Mouse (Mus musculus) mesoderm, embryonic 11.5 days (tissue): Measurements from ENCODE around the gene 1110017D15Rik.

ENCODE experiments used
- DNase-seq: peaks from one replicate; pipeline ENCODE4 v3.0.0-alpha.2; 2012; ENCODE audit warnings: low read depth, low spot score

1110017D15Rik gene

GRCm38 (mm10) chr4:41517233-41517632 lies at the start of gene 1110017D15Rik:
1110017D15Rik (minus strand) TSS chr4:41517333.
- DNase-seq, result no peak

GRCm38 (mm10) chr4:41566123-41566522 lies 49.0 kb upstream of the 1110017D15Rik start:
- no peak for DNase-seq

GRCm38 (mm10) chr4:41563297-41563696 lies 46.2 kb upstream of the 1110017D15Rik start:
- no peak for DNase-seq

GRCm38 (mm10) chr4:41557092-41557491 lies 40.0 kb upstream of the 1110017D15Rik start:
- DNase-seq, result no peak

GRCm38 (mm10) chr4:41556311-41556953 lies 39.3 kb upstream of the 1110017D15Rik start:
- DNase-seq, result no peak

GRCm38 (mm10) chr4:41554994-41555663 lies 38.0 kb upstream of the 1110017D15Rik start:
- no peak for DNase-seq

GRCm38 (mm10) chr4:41553116-41553515 lies 36.0 kb upstream of the 1110017D15Rik start:
- peak; percentile 22 for DNase-seq

GRCm38 (mm10) chr4:41552529-41552928 lies 35.4 kb upstream of the 1110017D15Rik start:
- peak; percentile 83 for DNase-seq

GRCm38 (mm10) chr4:41547086-41547485 lies 30.0 kb upstream of the 1110017D15Rik start:
- no peak for DNase-seq

- DNase-seq, result peak; percentile 75
Observed at GRCm38 (mm10) chr4:41545985-41546384, 28.9 kb upstream of the 1110017D15Rik start.

GRCm38 (mm10) chr4:41542136-41542535 lies 25.0 kb upstream of the 1110017D15Rik start:
- no peak for DNase-seq

GRCm38 (mm10) chr4:41534866-41535265 lies 17.7 kb upstream of the 1110017D15Rik start:
- DNase-seq, result no peak

GRCm38 (mm10) chr4:41532420-41532819 lies 15.3 kb upstream of the 1110017D15Rik start:
- peak; percentile 69 for DNase-seq

- peak; percentile 32 for DNase-seq
Observed at GRCm38 (mm10) chr4:41527996-41528395, 10.9 kb upstream of the 1110017D15Rik start.

GRCm38 (mm10) chr4:41527076-41527475 lies 9.9 kb upstream of the 1110017D15Rik start:
- DNase-seq, result peak; percentile 34

GRCm38 (mm10) chr4:41526553-41526952 lies 9.4 kb upstream of the 1110017D15Rik start:
- peak; percentile 15 for DNase-seq

- no peak for DNase-seq
Observed at GRCm38 (mm10) chr4:41524829-41525228, 7.7 kb upstream of the 1110017D15Rik start.

- DNase-seq, result no peak
Observed at GRCm38 (mm10) chr4:41523839-41524238, 6.7 kb upstream of the 1110017D15Rik start.

- peak; percentile 44 for DNase-seq
Observed at GRCm38 (mm10) chr4:41522788-41523187, 5.7 kb upstream of the 1110017D15Rik start.

- DNase-seq, result no peak
Observed at GRCm38 (mm10) chr4:41522136-41522535, 5.0 kb upstream of the 1110017D15Rik start.

GRCm38 (mm10) chr4:41520641-41521040 lies 3.5 kb upstream of the 1110017D15Rik start:
- no peak for DNase-seq

GRCm38 (mm10) chr4:41519195-41519594 lies 2.1 kb upstream of the 1110017D15Rik start:
- DNase-seq, result no peak

GRCm38 (mm10) chr4:41518349-41518748 lies 1.2 kb upstream of the 1110017D15Rik start:
- no peak for DNase-seq
